Mouse (Mus musculus) small intestine, adult 2 months (tissue): ENCODE data around the gene Acod1. TPM values are rescaled to one million over a fixed set of nuclear protein-coding genes. Genes with fewer than 3 reads are reported as not detected.
A peak's percentile ranks its signal among the peaks of the same experiment; 100 is the strongest.

Experiments
- H3K27ac ChIP-seq: fragments of 200-500 bp; 2 replicates; pipeline ENCODE4 v1.5.1; 2012; ENCODE audit warnings: low read depth, low read length, control low read depth, inconsistent platforms; ENCODE audit not compliant: insufficient read depth
- H3K27me3 ChIP-seq: fragments of 200-500 bp; 2 replicates; pipeline ENCODE4 v1.6.1; 2012; ENCODE audit warnings: mild to moderate bottlenecking, moderate library complexity, low read length, inconsistent platforms; ENCODE audit not compliant: control insufficient read depth, insufficient read depth
- H3K36me3 ChIP-seq: fragments of 200-500 bp; 2 replicates; pipeline ENCODE4 v1.6.1; 2012; ENCODE audit warnings: mild to moderate bottlenecking, low read length, control low read depth, inconsistent platforms; ENCODE audit not compliant: control insufficient read depth, insufficient read depth
- H3K4me1 ChIP-seq: fragments of 200-500 bp; 2 replicates; pipeline ENCODE4 v1.6.1; 2012; ENCODE audit warnings: low read length, inconsistent platforms, mixed read lengths; ENCODE audit not compliant: control insufficient read depth, insufficient read depth, insufficient read length
- H3K4me3 ChIP-seq: fragments of 200-500 bp; 2 replicates; pipeline ENCODE4 v1.5.1; 2012; ENCODE audit warnings: low read depth, mild to moderate bottlenecking, control low read depth, inconsistent platforms, low read length, moderate library complexity
- CTCF ChIP-seq: fragments of 200-500 bp; IDR thresholded peaks from 2 replicates; pipeline ENCODE4 v1.5.1; 2012; ENCODE audit warnings: low read depth, mild to moderate bottlenecking, control low read depth, inconsistent platforms, low read length, moderate library complexity, mixed read lengths; ENCODE audit not compliant: insufficient replicate concordance, insufficient read length; ENCODE audit errors: extremely low read depth
- POLR2A ChIP-seq: fragments of 200-500 bp; IDR thresholded peaks from 2 replicates; pipeline ENCODE4 v1.6.1; 2012; ENCODE audit warnings: low read depth, mild to moderate bottlenecking, control low read depth, inconsistent platforms, low read length, moderate library complexity
- WGBS: fragments of 180-500 bp; shearing (Covaris S2); methylation state at CpG from one replicate; pipeline ENCODE4 v1.1.7; 2018; 5-methylcytosine and 5-hydroxymethylcytosine counted together
- polyA plus RNA-seq: library from polyadenylated mRNA; depleted of rRNA; stranded (reverse); fragments of >200 nt; gene quantifications from 2 replicates; pipeline ENCODE4 v1.2.3, GENCODE M21; 2012; rRNA removed

The Acod1 gene
- polyA plus RNA-seq = 0.22 and 0.74 TPM in 2 replicates

- Histone ChIP-seq H3K4me3 (no peak within 1 kb of the TSS), H3K27me3 (no peaks in the 10 kb centered on the region), H3K27ac (no peak within 1 kb of the TSS), H3K4me1 (no peaks in the 10 kb centered on the region), H3K36me3 (no peaks in the 10 kb centered on the region)
- TF ChIP-seq POLR2A (no peak), CTCF (no peak)
- WGBS = 66% methylated on average over 2 of the region's 2 CpGs
Observed at GRCm38 (mm10) chr14:103046677-103047076, at the start of gene Acod1. TSS of gene Acod1 (plus strand) at chr14:103046977.

DNA sequence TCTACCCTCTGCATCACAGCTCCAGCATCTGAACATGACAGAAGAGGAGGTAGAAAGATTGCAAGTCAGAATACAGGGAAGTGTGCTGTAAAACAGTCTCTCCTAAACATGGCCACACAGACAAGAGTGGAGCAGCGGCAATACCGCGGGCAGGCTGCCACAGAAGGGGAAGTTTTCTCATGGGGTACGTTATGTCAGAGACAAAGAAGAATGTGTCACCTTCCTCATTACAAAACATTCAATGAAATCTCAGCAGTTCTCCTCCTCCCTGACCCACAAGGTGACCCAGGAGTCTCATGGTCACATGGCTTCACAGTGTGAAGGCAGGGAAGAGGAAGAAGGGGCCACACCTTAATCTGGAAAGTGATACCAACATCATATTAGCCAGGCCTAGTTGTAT is 39.0 kb upstream of the Acod1 start:
- WGBS = 76% methylated on average over 4 of the region's 4 CpGs

DNA sequence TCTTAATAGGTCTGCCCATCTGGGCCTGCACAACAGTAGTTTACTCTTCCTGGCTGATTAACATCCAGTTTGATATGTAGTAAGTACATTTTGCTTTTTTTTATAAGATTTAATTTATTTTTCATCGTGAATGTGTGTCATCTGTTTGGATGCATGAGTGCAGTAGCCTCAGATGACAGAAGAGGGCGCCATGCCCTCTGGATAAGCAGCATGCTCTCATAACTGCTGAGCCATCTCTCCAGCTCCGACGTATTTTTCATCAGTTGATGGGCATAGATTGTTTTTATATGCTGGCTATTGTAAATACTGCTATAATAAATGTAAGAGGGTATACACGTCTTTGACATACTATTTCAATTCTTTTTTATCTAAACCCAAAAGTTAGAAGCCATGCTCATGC is 35.0 kb upstream of the Acod1 start:
- TF ChIP-seq POLR2A = no peak
- TF ChIP-seq CTCF = peak; percentile 65; the same call in 1 of the 2 replicates
- no peaks in the 10 kb centered on the region for H3K4me1 ChIP-seq
- H3K27ac ChIP-seq = no peak overlapping the region
- 25% methylated on average over 5 of the region's 5 CpGs for WGBS
- no peaks in the 10 kb centered on the region for H3K27me3 ChIP-seq
- H3K36me3 ChIP-seq = no peaks in the 10 kb centered on the region
- no peak overlapping the region for H3K4me3 ChIP-seq

More for the DNA sequence above, 39.0 kb upstream of the Acod1 start:
- H3K36me3 ChIP-seq = no peaks in the 10 kb centered on the region
- H3K27me3 ChIP-seq = no peaks in the 10 kb centered on the region; the same call in 1 of the 2 replicates
- no peak for TF ChIP-seq CTCF
- no peak for TF ChIP-seq POLR2A
- H3K4me1 ChIP-seq = no peaks in the 10 kb centered on the region
- H3K4me3 ChIP-seq = no peak overlapping the region
- H3K27ac ChIP-seq = no peak overlapping the region

DNA sequence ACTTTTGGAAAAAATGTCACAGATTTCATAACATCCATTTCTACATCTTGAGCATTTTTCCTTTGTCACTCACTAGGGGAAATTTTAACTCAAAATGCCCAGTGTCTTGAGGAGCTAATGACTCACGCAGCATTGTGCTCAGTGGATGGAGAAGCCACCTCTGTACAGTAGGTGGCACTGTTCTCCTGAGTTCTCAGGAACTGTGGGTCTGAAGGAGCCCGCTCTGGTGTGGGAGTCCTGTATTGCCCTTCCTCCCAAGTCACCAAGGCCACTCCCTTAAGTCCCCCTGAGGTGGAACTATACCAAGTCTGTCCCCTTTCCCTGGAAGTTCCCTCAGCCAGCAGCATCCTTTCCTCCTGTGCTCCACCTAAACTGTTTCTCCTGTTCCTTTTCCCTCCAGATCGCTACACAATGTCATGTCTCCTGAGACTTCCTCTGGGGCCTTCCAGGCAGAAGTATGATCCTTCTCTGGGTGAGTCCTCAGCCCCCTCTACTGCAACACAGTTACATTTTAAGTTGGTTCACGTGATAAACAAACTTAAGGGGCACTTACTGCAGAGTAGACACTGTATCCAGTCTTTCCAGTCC is 34.1 kb upstream of the Acod1 start:
- Histone ChIP-seq H3K27me3 (no peaks in the 10 kb centered on the region), H3K4me3 (no peak overlapping the region), H3K4me1 (no peaks in the 10 kb centered on the region), H3K36me3 (no peaks in the 10 kb centered on the region), H3K27ac (no peak overlapping the region)
- peak; percentile 75; the same call in 1 of the 2 replicates for TF ChIP-seq CTCF
- TF ChIP-seq POLR2A = no peak
- WGBS = 24% methylated on average over 4 of the region's 4 CpGs

GRCm38 (mm10) chr14:103017009-103017408 is 29.8 kb upstream of the Acod1 start:
- H3K27ac ChIP-seq = no peak overlapping the region
- no peak overlapping the region for H3K4me3 ChIP-seq
- H3K36me3 ChIP-seq = no peaks in the 10 kb centered on the region
- TF ChIP-seq CTCF (no peak), POLR2A (no peak)
- no peaks in the 10 kb centered on the region for H3K4me1 ChIP-seq
- no peaks in the 10 kb centered on the region for H3K27me3 ChIP-seq
- WGBS = 56% methylated on average over 5 of the region's 5 CpGs

DNA sequence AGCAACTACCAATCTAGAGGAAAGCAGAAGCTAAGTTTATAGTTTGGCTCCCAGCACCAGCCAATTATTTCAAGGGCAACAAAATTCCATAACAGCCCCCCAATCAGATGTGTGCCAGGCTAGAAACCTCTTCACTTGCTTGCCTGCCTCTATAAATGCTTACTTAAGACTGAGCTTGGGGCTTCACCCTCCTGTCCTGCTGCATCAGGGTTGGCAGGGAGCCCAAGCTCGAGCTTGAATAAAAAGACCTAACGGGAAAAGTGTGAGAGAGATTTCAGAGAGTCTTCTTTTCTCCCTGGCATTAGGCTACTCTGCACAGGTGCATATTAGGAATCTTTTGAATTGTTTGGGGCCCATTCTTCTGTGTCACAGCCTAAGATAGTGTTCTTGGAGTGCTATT is 26.7 kb upstream of the Acod1 start:
- TF ChIP-seq POLR2A = no peak
- TF ChIP-seq CTCF = no peak
- H3K4me3 ChIP-seq = no peak overlapping the region
- no peaks in the 10 kb centered on the region for H3K4me1 ChIP-seq
- no peaks in the 10 kb centered on the region for H3K27me3 ChIP-seq
- H3K27ac ChIP-seq = no peak overlapping the region
- no peaks in the 10 kb centered on the region for H3K36me3 ChIP-seq
- 33% methylated on average over 2 of the region's 2 CpGs for WGBS

GRCm38 (mm10) chr14:103029203-103029602 is 17.6 kb upstream of the Acod1 start:
- no peaks in the 10 kb centered on the region for H3K4me1 ChIP-seq
- H3K27me3 ChIP-seq = no peaks in the 10 kb centered on the region
- 71% methylated on average over 2 of the region's 2 CpGs for WGBS
- no peak overlapping the region for H3K4me3 ChIP-seq
- no peaks in the 10 kb centered on the region for H3K36me3 ChIP-seq
- H3K27ac ChIP-seq = no peak overlapping the region
- TF ChIP-seq POLR2A (no peak), CTCF (no peak)
